Mouse (Mus musculus) olfactory bulb, adult 2 months (tissue): ENCODE measurements around the gene Pabpn1l.

ENCODE experiments used
- CTCF ChIP-seq: fragments of 200-500 bp; IDR thresholded peaks from 2 replicates; pipeline ENCODE4 v1.5.1; 2012; ENCODE audit warnings: low read depth, mild to moderate bottlenecking, low read length, moderate library complexity; ENCODE audit not compliant: insufficient read depth
- POLR2A ChIP-seq: fragments of 200-500 bp; IDR thresholded peaks from 2 replicates; pipeline ENCODE4 v1.6.1; 2012; ENCODE audit warnings: mild to moderate bottlenecking, low read depth, low read length, moderate library complexity; ENCODE audit not compliant: insufficient read depth

DNA sequence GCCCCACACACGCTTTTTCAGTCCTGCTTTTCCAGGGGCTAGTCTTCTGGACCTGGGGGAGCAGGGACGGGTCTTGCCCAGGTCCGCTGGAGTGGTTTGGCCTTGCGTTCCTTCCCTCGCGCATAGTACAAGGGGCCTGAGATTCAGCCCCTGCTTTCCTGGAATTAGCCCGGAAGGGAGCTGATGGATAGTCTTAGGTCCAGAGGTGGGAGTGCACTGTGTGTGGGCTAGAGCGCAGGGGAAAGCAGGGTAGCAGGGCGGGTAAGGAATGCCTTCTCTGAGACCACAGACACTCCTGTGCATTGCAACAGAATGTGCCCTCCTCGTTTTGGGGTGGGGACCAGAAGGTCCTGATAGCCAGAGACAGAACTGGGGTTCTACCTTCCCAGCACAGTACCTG, 45.4 kb downstream of the Pabpn1l start:
- TF ChIP-seq CTCF (no peak), POLR2A (no peak)
